Mouse (Mus musculus) limb, embryonic 14.5 days (tissue): ENCODE data around the gene Crybb1. TPM values are rescaled to one million over a fixed set of nuclear protein-coding genes. Genes with fewer than 3 reads are reported as not detected.

Experiments used
- ATAC-seq: fragments of 200-750 bp; cut with Nextera tagmentation; 2 replicates; pipeline ENCODE4 v1.8.0; 2017; ENCODE audit warnings: low read depth, moderate number of reproducible peaks, moderate TSS enrichment; ENCODE audit not compliant: low FRiP score
- DNase-seq: peaks from one replicate; pipeline ENCODE4 v3.0.0-alpha.2; 2015; ENCODE audit warnings: low spot score
- H3K27ac ChIP-seq: fragments of 300-500 bp; sonication (generic); replicated peaks from 2 replicates; pipeline ENCODE4 v1.5.1; 2014; ENCODE audit warnings: low read depth, mild to moderate bottlenecking, low read length, moderate library complexity, mixed read lengths
- H3K27me3 ChIP-seq: fragments of 300-500 bp; sonication (generic); 2 replicates; pipeline ENCODE4 v1.6.1; 2014; ENCODE audit warnings: low read length, mixed read lengths; ENCODE audit not compliant: control insufficient read depth, insufficient read depth
- H3K36me3 ChIP-seq: fragments of 300-500 bp; sonication (generic); 2 replicates; pipeline ENCODE4 v1.6.1; 2014; ENCODE audit warnings: mild to moderate bottlenecking, low read length, moderate library complexity, mixed read lengths; ENCODE audit not compliant: control insufficient read depth, insufficient read depth
- H3K4me1 ChIP-seq: fragments of 300-500 bp; sonication (generic); 2 replicates; pipeline ENCODE4 v1.6.1; 2014; ENCODE audit warnings: antibody characterized with exemption, low read length, mixed read lengths; ENCODE audit not compliant: control insufficient read depth, insufficient read depth
- H3K4me2 ChIP-seq: fragments of 300-500 bp; sonication (generic); replicated peaks from 2 replicates; pipeline ENCODE4 v1.6.1; 2014; ENCODE audit warnings: low read depth, mild to moderate bottlenecking, low read length, moderate library complexity; ENCODE audit not compliant: severe bottlenecking
- H3K4me3 ChIP-seq: fragments of 300-500 bp; sonication (generic); replicated peaks from 2 replicates; pipeline ENCODE4 v1.5.1; 2014; ENCODE audit warnings: low read length
- H3K9ac ChIP-seq: fragments of 300-500 bp; sonication (generic); 2 replicates; pipeline ENCODE4 v1.6.1; 2014; ENCODE audit warnings: mild to moderate bottlenecking, low read depth, low read length, moderate library complexity; ENCODE audit not compliant: severe bottlenecking
- H3K9me3 ChIP-seq: fragments of 300-500 bp; sonication (generic); 2 replicates; pipeline ENCODE4 v1.6.1; 2016; ENCODE audit warnings: low read length; ENCODE audit not compliant: control insufficient read depth
- POLR2A ChIP-seq: fragments of 200-500 bp; IDR thresholded peaks from 2 replicates; pipeline ENCODE4 v1.8.0; 2012; ENCODE audit warnings: inconsistent platforms, mild to moderate bottlenecking, moderate library complexity, borderline replicate concordance; ENCODE audit not compliant: insufficient read depth, insufficient read length; ENCODE audit errors: extremely low read depth
- WGBS: fragments of 180-500 bp; shearing (Covaris S2); extraction: QIAGEN DNeasy Blood & Tissue Kit; methylation state at CpG from one replicate; pipeline ENCODE4 v1.1.7; 2014; 5-methylcytosine and 5-hydroxymethylcytosine counted together
- polyA plus RNA-seq, 2 experiments: library from polyadenylated mRNA; depleted of rRNA in 1 of 2; stranded (reverse) in 1 of 2; unstranded in 1 of 2; fragments of >200 nt; fragmentation: Nextera tagmentation in 1 of 2; extraction: Ambion mirVana in 1 of 2; gene quantifications; 2 replicates each; pipeline versions ENCODE4 v1.2.1 to v1.2.3; 2012 to 2014

Crybb1 gene
- polyA plus RNA-seq, 2 experiments = 0.54 to 1.9 TPM

DNA sequence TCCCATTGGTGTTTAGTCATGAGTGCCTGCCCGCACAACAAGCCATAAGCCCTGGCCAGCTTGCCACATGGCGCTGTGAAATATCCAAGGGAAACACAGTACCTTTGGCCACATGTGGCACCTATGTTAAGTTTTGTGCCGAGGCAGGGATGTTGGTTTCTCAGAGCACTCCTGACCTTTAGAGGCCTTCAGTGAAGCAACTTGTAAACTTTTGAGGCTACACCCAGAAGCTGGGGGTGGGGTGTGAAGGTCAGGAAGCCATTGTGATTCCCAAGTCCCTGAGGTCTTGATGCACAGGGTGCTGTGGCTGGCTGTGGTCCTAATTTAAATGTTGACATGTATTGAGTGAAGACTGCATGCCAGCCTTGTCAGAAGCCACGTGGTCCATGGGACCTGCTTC, 43.8 kb downstream of the Crybb1 start:
- no peak overlapping the region for H3K4me3 ChIP-seq
- no peak overlapping the region for H3K27ac ChIP-seq
- 81% methylated on average over 4 of the region's 4 CpGs for WGBS
- TF ChIP-seq POLR2A = no peak
- no peak for ATAC-seq
- H3K36me3 ChIP-seq = no peaks in the 10 kb centered on the region; the same call in 1 of the 2 replicates
- H3K27me3 ChIP-seq = no peaks in the 10 kb centered on the region
- no peak for DNase-seq
- H3K4me1 ChIP-seq = no peaks in the 10 kb centered on the region
- no peaks in the 10 kb centered on the region for H3K9me3 ChIP-seq
- H3K4me2 ChIP-seq = no peak overlapping the region
- H3K9ac ChIP-seq = no peak overlapping the region

- Histone ChIP-seq H3K9me3 (no peaks in the 10 kb centered on the region), H3K27me3 (no peaks in the 10 kb centered on the region), H3K4me3 (no peak overlapping the region), H3K4me1 (no peaks in the 10 kb centered on the region), H3K4me2 (no peak overlapping the region), H3K27ac (no peak overlapping the region), H3K9ac (no peak overlapping the region), H3K36me3 (peaks cover 5% of the 10 kb centered on the region; the same call in 1 of the 2 replicates)
- TF ChIP-seq POLR2A = no peak
- no peak for ATAC-seq
- no peak for DNase-seq
- 82% methylated on average over 2 of the region's 2 CpGs for WGBS
These were observed 44.5 kb downstream of the Crybb1 start for GRCm38 (mm10) chr5:112300112-112300511.

DNA sequence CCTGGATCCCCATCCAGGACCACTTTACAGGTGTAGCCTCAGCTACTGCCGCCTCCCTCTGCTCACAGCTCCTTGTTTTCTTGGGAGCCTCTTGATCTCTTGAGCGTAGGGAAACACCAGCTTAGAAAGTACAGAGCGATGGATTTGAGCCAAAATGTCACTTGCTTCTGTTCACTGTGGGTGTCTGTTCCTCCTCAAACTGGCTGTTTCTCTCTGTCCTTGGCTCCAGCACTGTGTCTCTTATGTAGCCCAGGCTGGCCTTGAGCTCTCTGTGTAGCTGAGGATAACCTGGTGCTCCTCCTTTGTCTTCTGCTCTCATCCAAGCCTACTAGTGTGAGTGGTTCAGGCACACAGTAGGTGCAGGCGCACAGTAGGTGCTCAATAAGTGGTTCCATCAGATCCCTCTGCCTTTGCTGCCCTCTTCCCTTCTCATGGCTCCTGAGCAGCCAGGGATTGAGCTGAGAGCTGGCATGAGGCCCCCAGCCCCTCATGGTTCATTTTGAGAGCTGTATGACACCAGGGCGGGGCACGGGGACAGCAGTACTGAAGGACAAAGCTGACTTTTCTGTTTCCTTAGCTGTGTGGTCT, 45.2 kb downstream of the Crybb1 start:
- no peak for TF ChIP-seq POLR2A
- no peak overlapping the region for H3K9ac ChIP-seq
- no peak overlapping the region for H3K4me2 ChIP-seq
- DNase-seq (no peak), ATAC-seq (no peak)
- H3K27ac ChIP-seq = no peak overlapping the region
- H3K36me3 ChIP-seq = peaks cover 8% of the 10 kb centered on the region; the same call in 1 of the 2 replicates
- no peak overlapping the region for H3K4me3 ChIP-seq
- no peaks in the 10 kb centered on the region for H3K4me1 ChIP-seq
- H3K27me3 ChIP-seq = no peaks in the 10 kb centered on the region
- H3K9me3 ChIP-seq = no peaks in the 10 kb centered on the region
- 89% methylated on average over 6 of the region's 6 CpGs for WGBS

- Histone ChIP-seq H3K9ac (no peak overlapping the region), H3K36me3 (peaks cover 8% of the 10 kb centered on the region; the same call in 1 of the 2 replicates), H3K27me3 (no peaks in the 10 kb centered on the region), H3K4me3 (no peak overlapping the region), H3K4me1 (no peaks in the 10 kb centered on the region), H3K27ac (no peak overlapping the region), H3K4me2 (no peak overlapping the region), H3K9me3 (no peaks in the 10 kb centered on the region)
- WGBS = 81% methylated on average over 4 of the region's 4 CpGs
- DNase-seq = no peak
- TF ChIP-seq POLR2A = no peak
- no peak for ATAC-seq
These were observed 46.1 kb downstream of the Crybb1 start for GRCm38 (mm10) chr5:112301694-112302093.

DNA sequence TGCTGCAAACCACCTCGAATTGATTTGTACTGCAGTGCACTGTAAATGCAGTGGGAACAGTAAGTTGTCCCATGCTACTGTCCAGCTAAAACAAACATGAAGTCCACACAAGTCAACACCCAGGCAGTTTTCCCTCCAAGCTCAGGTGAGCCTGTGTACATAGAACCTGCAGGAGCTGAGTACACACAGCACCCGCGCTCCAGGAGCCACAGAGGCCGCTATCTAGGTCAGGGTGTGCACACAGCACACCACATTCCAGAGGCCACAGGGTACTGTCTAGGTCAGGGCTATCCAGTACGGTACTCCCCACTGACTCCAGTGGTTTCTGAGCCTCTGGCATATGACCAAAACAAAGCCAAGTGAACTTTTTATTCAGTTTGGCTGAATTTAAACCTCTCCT, 46.7 kb downstream of the Crybb1 start:
- DNase-seq = no peak
- no peak for ATAC-seq

DNA sequence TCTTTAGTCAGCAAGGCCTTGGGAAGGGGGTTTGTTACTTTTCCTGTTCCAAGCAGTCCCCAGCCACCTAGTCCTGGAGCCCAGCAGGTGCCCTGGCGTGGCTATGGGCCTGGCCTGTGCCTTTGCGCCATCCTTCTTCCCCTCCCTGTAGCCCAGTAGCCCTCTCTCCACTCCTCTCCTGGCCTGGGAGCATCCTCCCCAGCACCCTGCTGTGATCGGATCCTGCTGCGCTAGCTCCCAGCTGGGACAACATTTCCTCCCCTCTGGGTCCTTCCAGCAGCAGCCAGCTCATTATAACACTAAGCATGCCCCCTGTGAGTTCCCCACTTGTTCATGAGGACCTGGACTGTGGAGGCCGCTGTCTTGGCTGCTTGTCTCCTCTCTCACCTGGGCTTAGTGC, 50.2 kb downstream of the Crybb1 start:
- no peak overlapping the region for H3K4me2 ChIP-seq
- WGBS = 84% methylated on average over 5 of the region's 5 CpGs
- no peaks in the 10 kb centered on the region for H3K9me3 ChIP-seq
- H3K27ac ChIP-seq = no peak overlapping the region
- no peak overlapping the region for H3K4me3 ChIP-seq
- peaks cover 42% of the 10 kb centered on the region for H3K36me3 ChIP-seq
- no peaks in the 10 kb centered on the region for H3K4me1 ChIP-seq
- no peak overlapping the region for H3K9ac ChIP-seq
- no peak for TF ChIP-seq POLR2A
- ATAC-seq = no peak
- no peak for DNase-seq
- H3K27me3 ChIP-seq = no peaks in the 10 kb centered on the region

More for the DNA sequence above, 46.7 kb downstream of the Crybb1 start:
- no peak overlapping the region for H3K4me2 ChIP-seq
- H3K36me3 ChIP-seq = peaks cover 8% of the 10 kb centered on the region; the same call in 1 of the 2 replicates
- H3K9ac ChIP-seq = no peak overlapping the region
- no peaks in the 10 kb centered on the region for H3K4me1 ChIP-seq
- 82% methylated on average over 5 of the region's 5 CpGs for WGBS
- no peaks in the 10 kb centered on the region for H3K27me3 ChIP-seq
- no peak for TF ChIP-seq POLR2A
- no peak overlapping the region for H3K27ac ChIP-seq
- no peaks in the 10 kb centered on the region for H3K9me3 ChIP-seq
- H3K4me3 ChIP-seq = no peak overlapping the region
